In the genomic region with DNA sequence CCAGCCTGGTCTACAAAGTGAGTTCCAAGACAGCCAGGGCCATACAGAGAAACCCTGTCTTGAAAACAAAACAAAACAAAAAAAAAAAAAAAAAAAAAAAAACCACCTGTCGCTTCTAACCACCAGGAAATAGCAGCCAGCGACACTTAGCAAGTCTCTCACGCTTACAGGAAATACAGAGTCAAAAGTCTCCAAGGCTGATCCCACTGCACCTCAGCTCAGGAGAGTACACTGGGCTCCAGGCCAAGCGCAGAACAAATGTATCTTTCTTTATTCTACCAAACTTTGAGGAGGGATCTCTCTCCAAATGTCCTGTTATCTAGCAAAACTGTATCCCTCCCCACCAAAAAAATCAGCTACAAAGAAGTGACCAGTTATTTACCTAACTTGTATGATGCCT, we compare ENCODE assay signal across 16 mouse cellular contexts. TPM values are rescaled to one million over a fixed set of nuclear protein-coding genes. Genes with fewer than 3 reads are reported as not detected.
DNase-seq lines count a peak whose midpoint lies in the region; ATAC-seq and TF ChIP-seq lines count a peak whose summit lies in the region.
"Had no signal": no experiment of that assay in that cellular context is flagged by ENCODE, and none has a peak within 500 bp of the region (broad histone marks: within the 10 kb centered on the region; RNA-seq: fewer than 3 reads in every experiment).

No protein-coding gene starts in this region.

- H3K9me3 ChIP-seq in liver, embryonic 11.5 days (ENCODE audit: control insufficient read depth, low read length) = no peaks in the 10 kb centered on the region
- no peaks in the 10 kb centered on the region for H3K9me3 ChIP-seq in liver, postnatal 0 days (ENCODE audit: low read length)
- no peaks in the 10 kb centered on the region for H3K9me3 ChIP-seq in hindbrain, embryonic 15.5 days
- H3K9me3 ChIP-seq: liver, embryonic 15.5 days had no signal

- no peak for TF ChIP-seq CTCF in liver, postnatal 0 days (IDR thresholded peaks at IDR 0.05; ENCODE audit: low read depth)
- TF ChIP-seq CTCF in thymus, adult 2 months (IDR thresholded peaks at IDR 0.05; ENCODE audit: borderline replicate concordance, control insufficient read depth, extremely low read depth, insufficient read depth, low read length, poor library complexity) = no peak

- H3K4me1 ChIP-seq in liver, embryonic 11.5 days (replicated peaks; ENCODE audit: control insufficient read depth, insufficient read depth, low read length) = peaks cover 12% of the 10 kb centered on the region
- H3K4me1 ChIP-seq in liver, postnatal 0 days (ENCODE audit: insufficient read depth) = peaks cover 22% of the 10 kb centered on the region
- H3K4me1 ChIP-seq in hindbrain, embryonic 15.5 days (replicated peaks) = peaks cover 35% of the 10 kb centered on the region
- H3K4me1 ChIP-seq in thymus, adult 2 months (replicated peaks; ENCODE audit: control insufficient read depth, insufficient read depth, low read length) = peaks cover 16% of the 10 kb centered on the region

- no peaks in the 10 kb centered on the region for H3K36me3 ChIP-seq in liver, embryonic 11.5 days (ENCODE audit: control insufficient read depth, insufficient read depth, low read length)
- no peaks in the 10 kb centered on the region for H3K36me3 ChIP-seq in liver, postnatal 0 days (replicated peaks; ENCODE audit: insufficient read depth, low read length)
- no peaks in the 10 kb centered on the region for H3K36me3 ChIP-seq in hindbrain, embryonic 15.5 days
- no peaks in the 10 kb centered on the region for H3K36me3 ChIP-seq in thymus, adult 2 months (ENCODE audit: control insufficient read depth, insufficient read depth, low read length)

- H3K4me3 ChIP-seq in liver, embryonic 11.5 days (ENCODE audit: low read depth, low read length) = no peak overlapping the region
- H3K4me3 ChIP-seq in liver, postnatal 0 days (ENCODE audit: low read depth, low read length) = no peak overlapping the region
- peak overlapping the region; percentile 6; the same call in 1 of the 2 replicates for H3K4me3 ChIP-seq in hindbrain, embryonic 15.5 days
- peak overlapping the region; percentile 17; the same call in 1 of the 2 replicates for H3K4me3 ChIP-seq in thymus, adult 2 months (ENCODE audit: control insufficient read depth, insufficient read depth, low read length)
- H3K4me3 ChIP-seq: left cerebral cortex, adult 2 months; liver, embryonic 15.5 days had no signal

- no peak for TF ChIP-seq POLR2A in thymus, adult 2 months (IDR thresholded peaks at IDR 0.05; ENCODE audit: control insufficient read depth, extremely low read depth, insufficient read depth, low read length, poor library complexity)

- no peak for TF ChIP-seq EP300 in liver, postnatal 0 days (IDR thresholded peaks at IDR 0.05; ENCODE audit: low read depth)

- no peak overlapping the region; the same call in 1 of the 2 replicates for H3K4me2 ChIP-seq in liver, embryonic 11.5 days
- H3K4me2 ChIP-seq in liver, postnatal 0 days (ENCODE audit: low read depth, low read length) = no peak overlapping the region
- H3K4me2 ChIP-seq in hindbrain, embryonic 15.5 days = peak overlapping the region; percentile 64; the same call in 1 of the 2 replicates

- intact Hi-C loops in left cerebral cortex, postnatal 14 days (cut with DNase I) = no loop called here

- WGBS in liver, embryonic 11.5 days = 68% methylated on average over 4 of the region's 4 CpGs
- 54% methylated on average over 4 of the region's 4 CpGs for WGBS in liver, postnatal 0 days (ENCODE audit: insufficient replicate concordance)
- 82% methylated on average over 4 of the region's 4 CpGs for WGBS in hindbrain, embryonic 15.5 days
- 5% methylated on average over 4 of the region's 4 CpGs for WGBS in thymus, adult 2 months

- H3K27ac ChIP-seq in liver, embryonic 11.5 days (ENCODE audit: low read depth, low read length) = no peak overlapping the region
- no peak overlapping the region for H3K27ac ChIP-seq in liver, postnatal 0 days (ENCODE audit: low read depth)
- H3K27ac ChIP-seq in hindbrain, embryonic 15.5 days (replicated peaks) = peak overlapping the region; percentile 6; the same call in 1 of the 2 replicates
- H3K27ac ChIP-seq in thymus, adult 2 months (ENCODE audit: control insufficient read depth, insufficient read depth, low read length) = peak overlapping the region; percentile 97
- H3K27ac ChIP-seq: left cerebral cortex, adult 2 months; liver, embryonic 15.5 days had no signal

- DNase-seq in liver, embryonic 11.5 days (ENCODE audit: low spot score) = no peak
- DNase-seq in liver, postnatal 0 days = no peak
- peak; percentile 52 for DNase-seq in T-cell, adult 2 months (ENCODE audit: low spot score)
- peak; percentile 50 for DNase-seq in thymus, adult 2 months
- DNase-seq in left cerebral cortex, postnatal 14 days (ENCODE audit: low spot score in 2 of 2) = no peak
- DNase-seq in frontal cortex, postnatal 36 days (ENCODE audit: low spot score in 2 of 2) = no peak
- DNase-seq: cerebellum, postnatal 36 days; gastrocnemius, postnatal 36 days; heart, postnatal 4 days; spleen, adult 18-20 months had no signal

- H3K9ac ChIP-seq in liver, embryonic 11.5 days (ENCODE audit: low read depth, low read length) = 0 out of 2 replicates have a peak overlapping the region, but pooled peaks have one; percentile 15
- no peak overlapping the region for H3K9ac ChIP-seq in liver, postnatal 0 days (replicated peaks)
- H3K9ac ChIP-seq in hindbrain, embryonic 15.5 days = no peak overlapping the region
- H3K9ac ChIP-seq: liver, embryonic 15.5 days had no signal

- H3K27me3 ChIP-seq in liver, embryonic 11.5 days (replicated peaks; ENCODE audit: control insufficient read depth, insufficient read depth, low read length) = no peaks in the 10 kb centered on the region
- no peaks in the 10 kb centered on the region for H3K27me3 ChIP-seq in liver, postnatal 0 days (ENCODE audit: insufficient read depth, low read length)
- H3K27me3 ChIP-seq in hindbrain, embryonic 15.5 days = no peaks in the 10 kb centered on the region
- H3K27me3 ChIP-seq in thymus, adult 2 months (ENCODE audit: control insufficient read depth, insufficient read depth, low read length) = no peaks in the 10 kb centered on the region
- H3K27me3 ChIP-seq: liver, embryonic 15.5 days had no signal

- no peak for ATAC-seq in liver, embryonic 11.5 days (replicated peaks; ENCODE audit: low FRiP score)
- no peak for ATAC-seq in liver, postnatal 0 days
- no peak for ATAC-seq in hindbrain, embryonic 15.5 days (ENCODE audit: low FRiP score, low read depth)

RNA-seq across cellular contexts. Expression of gene Hdhd5, which starts 2.0 kb away (rescaled TPM):
- 19.9 and 20.7 TPM in 2 replicates for polyA plus RNA-seq in liver, embryonic 11.5 days (2014; fragmentation: Nextera tagmentation; extraction: Ambion mirVana)
- polyA plus RNA-seq in liver, postnatal 0 days (2015; fragmentation: Nextera tagmentation; extraction: Ambion mirVana) = 6.6 and 7.1 TPM in 2 replicates
- 15.4 and 15.6 TPM in 2 replicates for polyA plus RNA-seq in hindbrain, embryonic 15.5 days (2015; fragmentation: Nextera tagmentation; extraction: Ambion mirVana)
- 62.4 and 74.5 TPM in 2 replicates for polyA plus RNA-seq in thymus, adult 2 months (2012; rRNA removed)
- total RNA-seq in left cerebral cortex, postnatal 14 days (2021) = 10 to 100 TPM; 34.4 to 34.9 TPM

RNA-seq across cellular contexts. Expression of gene Tmem121b, which starts 35.5 kb away (rescaled TPM):
- 0.07 TPM in 1 of 2 replicates, not detected in the other for polyA plus RNA-seq in liver, embryonic 11.5 days (2014; fragmentation: Nextera tagmentation; extraction: Ambion mirVana)
- polyA plus RNA-seq in liver, postnatal 0 days (2015; fragmentation: Nextera tagmentation; extraction: Ambion mirVana) = not detected in 2 replicates
- polyA plus RNA-seq in hindbrain, embryonic 15.5 days (2015; fragmentation: Nextera tagmentation; extraction: Ambion mirVana) = 2.9 and 3.5 TPM in 2 replicates
- 1.2 and 1.4 TPM in 2 replicates for polyA plus RNA-seq in thymus, adult 2 months (2012; rRNA removed)
- 10 to 100 TPM; 71.2 to 75.7 TPM for total RNA-seq in left cerebral cortex, postnatal 14 days (2021)
- total RNA-seq: gastrocnemius, postnatal 36 days; megakaryocyte, adult 5-6 weeks; MEL; neutrophil, adult 5-6 weeks had no signal
- polyA plus RNA-seq: liver, embryonic 15.5 days had no signal

Comparison
In these comparisons a context has a peak if more than half of its experiments do, and no peak if none do; other contexts are left out.
1. DNase-seq: peak in T-cell, adult 2 months (single experiment) and thymus, adult 2 months (single experiment); none in liver, embryonic 11.5 days (single experiment), liver, postnatal 0 days (single experiment), left cerebral cortex, postnatal 14 days (0 of 2) and frontal cortex, postnatal 36 days (0 of 2).
2. H3K27ac ChIP-seq: peak in hindbrain, embryonic 15.5 days (single experiment) and thymus, adult 2 months (single experiment); none in liver, embryonic 11.5 days (single experiment) and liver, postnatal 0 days (single experiment).
3. H3K4me3 ChIP-seq: peak in hindbrain, embryonic 15.5 days (single experiment) and thymus, adult 2 months (single experiment); none in liver, embryonic 11.5 days (single experiment) and liver, postnatal 0 days (single experiment).